Mouse (Mus musculus) large intestine, adult 2 months (tissue): ENCODE measurements around the gene Slc38a7. TPM values are rescaled to one million over a fixed set of nuclear protein-coding genes. Genes with fewer than 3 reads are reported as not detected.
"Not testable (repeated sequence)": the region's sequence is repeated elsewhere in the genome, so short reads cannot be mapped to it uniquely, and the experiment has no call there.

Experiments
- DNase-seq: peaks from one replicate; pipeline ENCODE4 v3.0.0-alpha.2; 2012; ENCODE audit warnings: low read depth, low spot score
- WGBS: fragments of 180-500 bp; shearing (Covaris S2); methylation state at CpG from one replicate; pipeline ENCODE4 v1.1.7; 2018; 5-methylcytosine and 5-hydroxymethylcytosine counted together
- polyA plus RNA-seq: library from polyadenylated mRNA; depleted of rRNA; stranded (reverse); fragments of >200 nt; gene quantifications from 2 replicates; pipeline ENCODE4 v1.2.3, GENCODE M21; 2012; rRNA removed

Gene Slc38a7
- polyA plus RNA-seq, 1 experiment, result 13.3 TPM

DNA sequence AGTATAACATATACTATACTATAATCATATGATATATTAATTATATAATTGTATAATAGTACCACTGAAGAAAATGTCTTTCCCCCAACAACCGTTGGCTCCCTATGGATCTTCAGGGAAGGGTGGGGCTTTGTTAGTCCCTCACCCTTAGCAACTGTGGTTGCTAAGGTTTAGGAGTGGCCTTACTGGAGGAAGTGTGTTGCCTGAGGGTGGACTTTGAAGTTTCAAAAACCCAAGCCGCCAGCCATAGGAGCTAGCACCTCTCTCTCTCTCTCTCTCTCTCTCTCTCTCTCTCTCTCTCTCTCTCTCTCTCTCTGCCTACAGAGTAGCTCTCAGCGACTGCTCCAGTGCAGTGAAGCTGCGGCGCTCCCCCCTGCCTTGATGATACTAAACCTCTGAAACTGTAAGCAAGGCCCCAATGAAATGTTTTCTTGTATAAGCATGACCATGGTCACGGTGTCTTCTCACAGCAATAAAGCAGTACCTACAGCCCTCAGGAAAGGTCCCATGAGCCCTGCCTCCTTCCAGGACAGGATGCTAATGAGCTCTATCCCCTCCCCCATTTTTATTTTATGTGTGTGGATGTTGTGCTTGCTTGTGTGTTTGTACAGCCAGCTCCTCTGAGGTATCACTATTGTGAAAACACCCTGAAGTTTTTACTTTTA lies 37.2 kb downstream of the Slc38a7 start:
- DNase-seq, result no peak
- 25% methylated on average over 6 of the region's 6 CpGs for WGBS

GRCm38 (mm10) chr8:95810184-95810591 lies 43.2 kb downstream of the Slc38a7 start:
- no peak for DNase-seq
- 53% methylated on average over 3 of the region's 3 CpGs for WGBS

- WGBS, result 36% methylated on average over 5 of the region's 5 CpGs
- DNase-seq, result no peak
These were observed 44.2 kb downstream of the Slc38a7 start for GRCm38 (mm10) chr8:95809116-95809515.

- WGBS, result 50% methylated on average over 4 of the region's 4 CpGs
- no peak for DNase-seq
These were observed 44.7 kb downstream of the Slc38a7 start for GRCm38 (mm10) chr8:95808631-95809030.

DNA sequence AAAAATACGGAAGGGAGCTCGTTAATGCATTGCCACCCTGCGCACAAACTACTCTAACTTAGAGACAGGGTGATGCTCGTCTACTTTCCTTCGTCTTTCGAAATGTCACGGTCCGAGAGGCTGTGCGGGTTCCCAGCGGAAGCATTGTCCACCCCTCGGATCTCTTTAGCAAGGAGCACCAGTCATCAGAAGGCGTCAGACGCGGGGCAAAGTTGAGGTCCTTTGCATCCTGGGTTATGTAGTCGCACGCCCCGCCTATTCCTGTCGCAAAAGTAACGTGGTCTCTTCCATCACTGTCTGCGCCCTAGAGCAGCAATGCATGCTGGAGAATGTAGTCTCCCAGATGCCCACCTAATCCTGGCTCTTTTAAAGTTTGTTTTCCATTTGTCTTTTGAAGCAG lies 45.5 kb downstream of the Slc38a7 start:
- WGBS, result under 1% methylated on average over 20 of the region's 20 CpGs
- DNase-seq, result peak; percentile 82

- WGBS, result under 1% methylated on average over 44 of the region's 44 CpGs
- peak; percentile 80 for DNase-seq
These were observed 46.0 kb downstream of the Slc38a7 start, which contains the start of gene Cnot1 for GRCm38 (mm10) chr8:95807331-95807843. Gene Cnot1, minus strand, starts transcription at chr8:95807464.

GRCm38 (mm10) chr8:95806461-95807191 lies 46.7 kb downstream of the Slc38a7 start:
- under 1% methylated on average over 69 of the region's 69 CpGs for WGBS
- no peak for DNase-seq

GRCm38 (mm10) chr8:95805482-95805881 lies 47.9 kb downstream of the Slc38a7 start:
- 27% methylated on average over 2 of the region's 2 CpGs for WGBS
- DNase-seq, result peak; percentile 53

- no peak for DNase-seq
- WGBS, result 58% methylated on average over 8 of the region's 8 CpGs
These were observed 51.1 kb downstream of the Slc38a7 start for GRCm38 (mm10) chr8:95802231-95802630.

- DNase-seq, result no peak
- WGBS, result 95% methylated on average over 1 of the region's 1 CpGs
These were observed 51.8 kb downstream of the Slc38a7 start for GRCm38 (mm10) chr8:95801476-95802064.

DNA sequence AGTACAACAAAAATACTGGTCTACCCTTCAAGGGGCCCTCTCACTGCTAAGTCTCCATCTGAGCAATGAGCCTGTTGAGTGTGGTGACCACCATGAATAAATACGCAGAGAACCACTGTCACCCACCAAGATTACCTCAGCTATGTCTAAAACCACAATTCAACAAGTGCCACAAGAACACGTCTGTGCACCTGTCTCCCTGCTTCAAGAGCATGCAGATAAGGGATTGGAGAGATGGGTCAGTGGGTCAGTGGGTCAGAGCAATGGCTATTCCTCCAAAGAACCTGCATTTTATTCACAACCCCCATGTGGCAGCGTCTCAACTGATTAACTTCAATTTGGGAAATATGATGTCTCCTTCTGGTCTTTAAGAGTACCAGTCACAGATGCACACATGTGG lies 53.0 kb downstream of the Slc38a7 start:
- DNase-seq, result no peak
- WGBS, result 73% methylated on average over 3 of the region's 3 CpGs

DNA sequence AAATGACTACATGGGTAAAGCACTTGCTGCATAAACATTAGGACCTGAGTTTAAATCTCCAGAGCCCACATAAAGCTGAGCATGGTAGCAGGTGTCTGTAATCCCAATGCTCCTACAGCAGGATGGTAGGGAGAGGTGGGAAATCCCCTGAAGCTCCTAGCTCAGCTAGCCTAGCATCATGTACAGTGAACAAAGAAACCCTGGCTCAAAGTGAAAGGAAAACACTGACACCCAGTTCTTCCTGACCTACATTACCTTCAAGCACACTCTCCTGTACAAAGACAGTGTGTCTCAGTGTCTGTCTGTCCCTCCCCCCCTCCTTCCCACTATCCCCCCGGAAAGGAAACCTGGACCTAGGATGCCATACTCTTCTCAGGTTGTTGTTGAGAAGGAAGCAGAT lies 53.4 kb downstream of the Slc38a7 start:
- no peak for DNase-seq
- 67% methylated on average over 1 of the region's 1 CpGs for WGBS

- no peak for DNase-seq
- WGBS, result 79% methylated on average over 6 of the region's 6 CpGs
These were observed 54.2 kb downstream of the Slc38a7 start for GRCm38 (mm10) chr8:95799117-95799516.

DNA sequence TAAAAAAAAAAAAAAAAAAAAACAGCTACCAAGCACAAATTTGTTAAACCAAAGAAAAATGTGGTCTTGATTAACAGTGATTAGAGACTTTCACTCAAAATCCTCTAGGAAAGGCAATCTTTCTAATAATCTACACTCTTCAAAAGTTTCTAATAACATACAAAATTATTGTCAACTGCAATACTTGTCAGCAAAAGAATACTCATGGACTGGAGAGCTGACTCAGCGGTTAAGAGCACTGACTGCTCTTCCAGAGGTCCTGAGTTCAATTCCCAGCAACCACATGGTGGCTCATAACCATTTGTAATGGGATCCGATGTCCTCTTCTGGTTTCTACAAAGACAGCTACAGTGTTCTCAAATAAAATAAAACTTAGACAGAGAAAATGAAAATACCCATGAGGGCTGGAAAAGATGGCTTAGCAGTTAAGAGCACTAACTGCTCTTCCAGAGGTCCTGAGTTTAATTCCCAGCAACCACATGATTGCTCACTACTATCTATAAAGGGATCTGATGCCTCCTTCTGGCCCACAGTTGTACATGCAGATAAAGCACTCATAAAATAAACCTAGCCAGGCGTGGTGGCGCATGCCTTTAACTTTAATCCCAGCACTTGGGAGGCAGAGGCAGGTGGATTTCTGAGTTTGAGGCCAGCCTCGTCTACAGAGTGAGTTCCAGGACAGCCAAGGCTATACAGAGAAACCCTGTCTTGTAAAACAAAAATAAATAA lies 57.8 kb downstream of the Slc38a7 start:
- DNase-seq, result not testable (repeated sequence)
- WGBS, result 90% methylated on average over 5 of the region's 5 CpGs

Other genes starting within 250 kb of the Slc38a7 start
- 1.7 and 2.1 TPM in 2 replicates for gene Gins3, start 220.1 kb downstream of the Slc38a7 start, polyA plus RNA-seq
- 9.9 and 12.5 TPM in 2 replicates for gene Ndrg4, start 176.6 kb downstream of the Slc38a7 start, polyA plus RNA-seq
- 9.7 and 12.9 TPM in 2 replicates for gene Setd6, start 137.7 kb downstream of the Slc38a7 start, polyA plus RNA-seq
- 74.6 and 112 TPM in 2 replicates for gene Cnot1, start 46.1 kb downstream of the Slc38a7 start, polyA plus RNA-seq
- 47.0 and 51.7 TPM in 2 replicates for gene Sap18b, start 28.2 kb downstream of the Slc38a7 start, polyA plus RNA-seq
- gene Got2, start 35.0 kb upstream of the Slc38a7 start, polyA plus RNA-seq, result 68.8 and 72.6 TPM in 2 replicates